Mouse (Mus musculus) lung, adult 2 months (tissue): Measurements from ENCODE around the gene Map4k5.

Experiments
- CTCF ChIP-seq: fragments of 200-500 bp; IDR thresholded peaks from 2 replicates; pipeline ENCODE4 v1.5.1; 2011; ENCODE audit warnings: mild to moderate bottlenecking, low read length, control low read depth; ENCODE audit not compliant: insufficient read depth
- POLR2A ChIP-seq: fragments of 200-500 bp; IDR thresholded peaks from 2 replicates; pipeline ENCODE4 v1.6.1; 2011; ENCODE audit warnings: low read depth, mild to moderate bottlenecking, control low read depth, low read length, borderline replicate concordance; ENCODE audit errors: extremely low read depth

- TF ChIP-seq POLR2A (no peak), CTCF (no peak)
Observed at GRCm38 (mm10) chr12:69767476-69768258, 125.3 kb downstream of the Map4k5 start.
